Mouse (Mus musculus): ENCODE measurements around the gene Pmf1. TPM values are rescaled to one million over a fixed set of nuclear protein-coding genes. Genes with fewer than 3 reads are reported as not detected.

The Pmf1 gene
- 77.7 and 83.2 TPM in 2 replicates for polyA plus RNA-seq (2015; fragmentation: Nextera tagmentation; extraction: Ambion mirVana)

DNA sequence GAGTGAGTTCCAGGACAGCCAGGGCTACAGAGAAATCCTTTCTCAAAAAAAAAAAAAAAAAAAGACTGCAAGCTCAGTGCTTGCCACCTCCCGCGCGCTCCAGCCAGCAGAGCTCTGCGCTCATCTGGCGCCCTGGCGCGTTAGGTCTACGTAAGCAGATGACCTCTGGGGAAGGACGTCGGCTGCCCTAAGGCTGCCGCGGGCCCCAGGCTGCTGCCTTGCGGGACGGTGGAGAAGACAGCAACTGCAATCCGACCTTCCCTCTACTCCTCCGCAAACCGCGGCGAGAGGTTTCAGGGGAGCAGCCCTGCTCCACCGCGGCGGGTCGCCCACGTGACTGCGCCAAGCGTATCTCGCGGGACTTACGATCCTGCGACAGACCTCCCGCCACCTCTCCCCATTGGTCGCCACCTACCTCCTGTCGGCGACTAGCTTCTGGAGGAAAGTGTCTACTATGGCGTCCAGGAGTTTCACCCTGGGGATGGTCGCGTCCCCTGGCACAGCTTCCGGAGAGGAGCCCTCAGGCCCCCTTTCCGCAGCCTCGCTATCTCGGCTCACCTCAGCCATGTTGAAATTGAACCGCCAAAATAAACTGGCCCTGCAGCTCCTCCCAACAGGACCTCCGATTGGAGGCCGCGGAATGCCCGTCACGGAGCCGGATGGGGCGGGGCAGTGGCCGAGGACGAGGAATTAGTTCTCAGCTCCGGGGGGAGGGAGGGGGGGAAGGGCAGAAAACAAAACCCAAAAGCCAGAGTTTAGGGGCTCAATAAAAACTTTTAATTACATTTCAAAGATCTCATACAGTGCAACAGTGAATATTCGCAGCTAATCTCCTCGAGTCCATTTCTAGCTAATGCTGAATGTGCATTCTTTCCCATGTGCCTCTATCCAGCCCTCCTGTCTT lies at the start of gene Pmf1:
Gene Pmf1, minus strand, starts transcription at position 591 of the 904 bp plus-strand sequence.
- ATAC-seq (ENCODE audit: insufficient read depth) = peak; percentile 91
- no peaks in the 10 kb centered on the region for H3K9me3 ChIP-seq (replicated peaks)
- H3K4me1 ChIP-seq (replicated peaks) = peaks cover 82% of the 10 kb centered on the region
- peak within 1 kb of the TSS; percentile 84 for H3K4me2 ChIP-seq
- H3K27ac ChIP-seq (replicated peaks) = peak within 1 kb of the TSS; percentile 90
- under 1% methylated on average over 54 of the region's 54 CpGs for WGBS (ENCODE audit: insufficient replicate concordance)
- H3K27me3 ChIP-seq = no peaks in the 10 kb centered on the region
- peak within 1 kb of the TSS; percentile 68 for H3K9ac ChIP-seq
- H3K4me3 ChIP-seq (replicated peaks) = peak within 1 kb of the TSS; percentile 74
- H3K36me3 ChIP-seq (replicated peaks) = peaks cover 35% of the 10 kb centered on the region

DNA sequence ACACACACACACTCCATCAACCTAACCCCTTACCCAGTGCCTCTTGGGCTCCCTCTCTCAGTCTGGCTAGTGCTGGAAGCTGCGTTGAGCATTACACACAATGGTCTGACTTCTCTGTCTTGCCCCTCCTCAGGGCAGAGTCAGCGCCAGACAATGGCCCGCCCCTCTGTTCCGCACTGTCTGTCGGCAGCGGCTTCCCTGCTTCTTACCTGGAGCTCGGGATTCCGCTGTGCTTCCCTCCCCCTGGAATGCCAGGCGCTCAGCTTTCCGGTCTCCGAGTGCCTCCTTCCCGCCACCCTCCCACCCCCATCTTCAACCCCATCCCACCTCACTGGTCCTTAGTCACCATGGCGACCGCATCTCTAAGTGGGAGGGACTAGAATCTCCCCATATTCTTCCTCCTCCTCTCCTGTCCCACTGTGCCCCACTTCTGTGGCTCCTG lies 48.7 kb upstream of the Pmf1 start:
- Histone ChIP-seq H3K4me2 (no peak overlapping the region), H3K4me1 (replicated peaks) (peaks cover 33% of the 10 kb centered on the region), H3K4me3 (replicated peaks) (no peak overlapping the region), H3K9me3 (replicated peaks) (no peaks in the 10 kb centered on the region), H3K9ac (no peak overlapping the region), H3K36me3 (replicated peaks) (no peaks in the 10 kb centered on the region), H3K27me3 (peaks cover 66% of the 10 kb centered on the region), H3K27ac (replicated peaks) (no peak overlapping the region)
- WGBS (ENCODE audit: insufficient replicate concordance) = 4% methylated on average over 14 of the region's 14 CpGs
- ATAC-seq (ENCODE audit: insufficient read depth) = no peak

DNA sequence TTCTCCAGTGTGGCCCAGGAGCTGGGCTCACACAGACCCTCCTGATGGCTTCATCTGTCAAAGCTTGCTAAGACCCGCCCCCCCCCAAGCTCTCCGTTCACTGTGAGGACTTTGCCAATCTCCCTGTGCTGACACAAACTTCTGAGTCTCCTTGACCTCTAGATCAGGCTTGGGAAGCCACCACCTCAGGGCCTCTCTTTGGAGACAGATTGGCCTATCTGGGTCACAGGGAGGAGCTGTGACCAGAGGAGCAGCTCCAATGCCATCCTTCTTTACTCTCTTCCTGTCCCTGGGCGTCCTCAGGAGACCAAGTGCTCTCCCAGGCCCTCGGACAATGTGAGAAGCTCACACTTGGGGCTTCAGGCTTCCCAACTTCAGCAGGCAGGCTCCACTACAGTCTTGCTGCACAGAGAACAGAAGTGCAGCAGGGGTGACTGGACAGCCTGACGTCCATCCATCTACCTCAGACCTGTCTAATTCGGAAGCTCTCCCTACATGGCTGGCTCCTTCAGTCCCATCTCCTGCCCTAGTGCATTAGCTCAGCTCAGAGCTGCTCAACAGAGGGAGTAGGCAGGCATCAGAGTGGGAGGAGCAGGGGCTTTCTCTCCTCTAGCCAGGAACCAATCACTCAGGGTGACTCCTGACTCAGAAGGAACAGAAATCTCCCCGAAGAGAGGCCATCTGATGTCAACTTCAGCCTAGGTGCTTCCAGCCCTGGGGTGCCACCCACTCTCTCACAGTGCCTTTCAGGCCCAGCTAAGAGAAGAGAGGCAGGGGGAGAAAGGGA lies 46.8 kb upstream of the Pmf1 start:
- Histone ChIP-seq H3K27ac (replicated peaks) (0 out of 2 replicates have a peak overlapping the region, but pooled peaks have one; percentile 38), H3K36me3 (replicated peaks) (no peaks in the 10 kb centered on the region), H3K9ac (no peak overlapping the region), H3K4me3 (replicated peaks) (no peak overlapping the region), H3K27me3 (peaks cover 79% of the 10 kb centered on the region), H3K9me3 (replicated peaks) (no peaks in the 10 kb centered on the region), H3K4me2 (no peak overlapping the region), H3K4me1 (replicated peaks) (peaks cover 43% of the 10 kb centered on the region)
- whole genome bisulfite sequencing (ENCODE audit: insufficient replicate concordance) = 52% methylated on average over 7 of the region's 7 CpGs
- ATAC-seq (ENCODE audit: insufficient read depth) = no peak

DNA sequence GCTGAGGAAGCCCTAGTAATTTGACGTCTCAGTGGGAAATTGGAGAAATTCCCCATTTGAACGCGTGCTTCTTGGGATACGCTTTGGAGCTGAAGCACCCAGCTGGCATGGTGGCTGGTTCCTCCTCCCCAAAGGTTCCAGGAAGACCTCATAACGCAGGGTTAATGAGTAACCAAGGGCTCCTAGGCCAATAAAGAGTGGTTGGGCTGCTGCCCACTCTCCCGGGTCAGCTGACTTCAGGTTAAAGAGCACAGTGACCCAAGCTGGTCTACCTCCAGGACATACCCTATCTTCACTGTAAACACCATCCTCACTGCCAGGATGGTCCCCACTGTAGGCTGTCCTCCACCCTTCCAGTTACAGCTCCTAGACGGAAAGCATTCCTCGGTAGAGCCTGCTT lies 46.2 kb upstream of the Pmf1 start:
- Histone ChIP-seq H3K9ac (0 out of 2 replicates have a peak overlapping the region, but pooled peaks have one; percentile 4), H3K4me3 (replicated peaks) (peak overlapping the region; percentile 38), H3K9me3 (replicated peaks) (no peaks in the 10 kb centered on the region), H3K36me3 (replicated peaks) (no peaks in the 10 kb centered on the region; the same call in 1 of the 2 replicates), H3K27me3 (peaks cover 77% of the 10 kb centered on the region), H3K4me1 (replicated peaks) (peaks cover 43% of the 10 kb centered on the region), H3K27ac (replicated peaks) (peak overlapping the region; percentile 70), H3K4me2 (peak overlapping the region; percentile 53)
- peak; percentile 60 for ATAC-seq (ENCODE audit: insufficient read depth)
- WGBS (ENCODE audit: insufficient replicate concordance) = 60% methylated on average over 8 of the region's 8 CpGs

DNA sequence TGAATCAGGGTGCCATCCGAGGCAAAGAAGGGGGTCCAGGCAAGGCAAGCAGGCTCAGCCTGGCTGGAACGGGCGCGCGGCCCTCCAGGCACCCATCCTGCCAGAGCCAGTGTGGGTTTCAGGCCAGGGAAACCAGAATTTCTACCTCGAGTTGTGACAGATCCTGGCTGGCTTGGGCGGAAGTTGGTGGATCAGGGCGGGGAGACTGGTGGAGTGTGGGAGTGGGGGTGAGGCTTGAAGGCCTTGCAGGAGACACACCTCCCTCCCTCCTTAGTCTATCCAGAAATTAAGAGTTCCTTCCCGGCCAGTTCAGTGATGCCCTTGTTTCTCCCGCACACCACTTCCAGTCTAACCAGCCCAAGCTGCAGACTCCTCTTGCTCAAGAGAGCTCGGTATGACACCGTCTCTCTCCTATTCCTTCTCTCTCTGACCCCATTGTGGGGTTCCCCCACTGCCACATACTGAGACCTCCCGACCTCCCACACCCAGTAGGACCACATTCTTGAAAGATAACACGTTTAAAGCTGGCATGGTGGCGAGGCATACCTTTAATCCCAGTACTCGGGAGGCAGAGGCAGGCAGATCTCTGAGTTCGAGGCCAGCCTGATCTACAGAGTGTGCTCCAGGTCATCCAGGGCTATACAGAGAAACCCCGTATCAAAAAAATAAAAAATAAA lies 45.6 kb upstream of the Pmf1 start:
- Histone ChIP-seq H3K9me3 (replicated peaks) (no peaks in the 10 kb centered on the region), H3K4me2 (peak overlapping the region; percentile 53), H3K4me1 (replicated peaks) (peaks cover 43% of the 10 kb centered on the region), H3K4me3 (replicated peaks) (peak overlapping the region; percentile 38), H3K27me3 (peaks cover 77% of the 10 kb centered on the region), H3K27ac (replicated peaks) (peak overlapping the region; percentile 70), H3K9ac (0 out of 2 replicates have a peak overlapping the region, but pooled peaks have one; percentile 4), H3K36me3 (replicated peaks) (no peaks in the 10 kb centered on the region; the same call in 1 of the 2 replicates)
- WGBS (ENCODE audit: insufficient replicate concordance) = 59% methylated on average over 18 of the region's 18 CpGs
- ATAC-seq (ENCODE audit: insufficient read depth) = 0 out of 2 replicates have a peak, but pooled peaks have one; percentile 25

DNA sequence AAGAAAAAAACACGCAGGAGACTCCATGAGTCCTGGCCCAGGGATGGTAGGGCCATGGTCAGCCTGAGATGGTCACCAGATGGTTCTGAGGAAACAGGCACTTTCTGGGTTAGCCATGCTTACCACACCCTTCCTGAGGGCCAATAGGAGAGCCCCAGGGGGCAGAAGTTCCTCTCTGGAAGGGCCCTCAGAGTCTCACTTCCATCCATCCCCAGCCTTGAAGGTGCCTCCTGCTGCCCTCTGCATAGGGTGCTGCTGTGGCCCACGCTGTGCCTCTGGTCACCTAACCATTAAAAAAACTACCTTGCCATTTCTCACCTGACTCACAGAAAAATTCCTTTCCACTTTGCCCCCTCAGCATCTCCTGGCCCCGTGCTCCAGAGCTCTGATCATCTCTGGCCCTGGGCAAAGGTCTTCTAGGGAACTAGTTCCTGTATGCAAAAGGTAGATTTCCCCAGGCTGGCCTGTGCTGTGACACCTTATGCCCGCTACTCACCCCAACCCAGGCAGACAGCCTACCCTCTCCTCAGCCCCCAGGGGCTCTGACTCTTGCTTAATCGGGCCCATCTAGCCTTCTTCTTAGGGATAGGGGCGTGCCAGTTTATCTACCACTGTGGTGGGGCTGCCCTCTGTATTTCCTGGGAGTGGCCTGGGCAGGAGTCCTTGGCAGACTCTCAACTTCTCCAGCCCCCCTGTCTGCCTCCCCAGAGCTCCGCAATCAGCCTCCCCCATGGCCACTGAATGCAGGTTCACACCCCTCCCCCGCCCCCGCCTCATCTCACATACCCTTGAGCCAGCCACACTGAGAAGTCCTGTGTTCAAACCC lies 44.8 kb upstream of the Pmf1 start:
- H3K9me3 ChIP-seq (replicated peaks) = no peaks in the 10 kb centered on the region
- peak overlapping the region; percentile 38 for H3K4me3 ChIP-seq (replicated peaks)
- ATAC-seq (ENCODE audit: insufficient read depth) = peak; percentile 17
- peaks cover 43% of the 10 kb centered on the region for H3K4me1 ChIP-seq (replicated peaks)
- no peaks in the 10 kb centered on the region; the same call in 1 of the 2 replicates for H3K36me3 ChIP-seq (replicated peaks)
- no peak overlapping the region for H3K9ac ChIP-seq
- WGBS (ENCODE audit: insufficient replicate concordance) = 32% methylated on average over 9 of the region's 9 CpGs
- H3K27ac ChIP-seq (replicated peaks) = peak overlapping the region; percentile 70
- H3K4me2 ChIP-seq = peak overlapping the region; percentile 53
- H3K27me3 ChIP-seq = peaks cover 77% of the 10 kb centered on the region

DNA sequence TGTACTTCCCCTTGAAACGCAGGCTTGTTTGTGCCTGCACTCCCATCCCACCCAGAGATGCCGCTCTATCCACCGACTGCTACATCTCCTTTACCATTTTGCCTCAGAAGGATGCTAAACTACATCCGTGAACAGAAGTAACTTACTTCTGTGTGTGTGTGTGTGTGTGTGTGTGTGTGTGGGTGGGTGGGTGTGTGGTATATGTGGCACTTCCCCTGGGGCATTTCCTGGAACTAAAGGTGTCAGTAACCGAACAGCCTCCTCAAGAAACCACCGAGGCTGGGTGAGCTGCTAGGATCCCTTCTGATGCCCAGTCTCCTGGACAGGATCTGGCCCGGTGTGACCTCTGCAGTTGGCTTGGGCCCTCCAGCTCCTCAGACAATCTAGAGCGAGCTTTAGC lies 43.9 kb upstream of the Pmf1 start:
- 40% methylated on average over 8 of the region's 8 CpGs for WGBS (ENCODE audit: insufficient replicate concordance)
- Histone ChIP-seq H3K36me3 (replicated peaks) (no peaks in the 10 kb centered on the region; the same call in 1 of the 2 replicates), H3K4me1 (replicated peaks) (peaks cover 48% of the 10 kb centered on the region), H3K4me2 (peak overlapping the region; percentile 53; the same call in 1 of the 2 replicates), H3K27me3 (peaks cover 79% of the 10 kb centered on the region), H3K4me3 (replicated peaks) (no peak overlapping the region), H3K9me3 (replicated peaks) (no peaks in the 10 kb centered on the region), H3K27ac (replicated peaks) (no peak overlapping the region; the same call in 1 of the 2 replicates), H3K9ac (no peak overlapping the region)
- ATAC-seq (ENCODE audit: insufficient read depth) = no peak

DNA sequence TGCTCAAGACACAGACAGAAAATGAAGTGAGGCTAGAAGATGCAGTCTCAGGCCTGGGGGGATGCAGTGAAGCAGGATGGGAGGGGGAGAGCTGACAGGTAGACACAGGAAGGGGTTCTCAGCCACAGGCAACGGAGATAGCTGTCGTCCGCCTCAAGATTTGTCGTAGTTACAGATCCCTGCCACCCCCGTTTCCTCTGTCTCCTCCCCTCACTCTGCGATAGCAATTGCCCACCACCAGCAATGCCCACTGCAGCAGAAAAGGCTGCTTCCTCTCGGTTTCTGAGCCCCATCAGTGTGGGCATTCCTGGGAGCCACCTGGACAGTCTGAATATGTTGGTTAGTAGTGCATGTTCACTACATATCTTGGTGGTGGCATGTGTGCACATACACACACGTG lies 43.2 kb upstream of the Pmf1 start:
- Histone ChIP-seq H3K27ac (replicated peaks) (no peak overlapping the region), H3K4me1 (replicated peaks) (peaks cover 46% of the 10 kb centered on the region), H3K4me2 (no peak overlapping the region), H3K27me3 (peaks cover 76% of the 10 kb centered on the region), H3K4me3 (replicated peaks) (no peak overlapping the region), H3K9ac (no peak overlapping the region), H3K9me3 (replicated peaks) (no peaks in the 10 kb centered on the region), H3K36me3 (replicated peaks) (no peaks in the 10 kb centered on the region; the same call in 1 of the 2 replicates)
- ATAC-seq (ENCODE audit: insufficient read depth) = no peak
- 18% methylated on average over 8 of the region's 8 CpGs for WGBS (ENCODE audit: insufficient replicate concordance)

DNA sequence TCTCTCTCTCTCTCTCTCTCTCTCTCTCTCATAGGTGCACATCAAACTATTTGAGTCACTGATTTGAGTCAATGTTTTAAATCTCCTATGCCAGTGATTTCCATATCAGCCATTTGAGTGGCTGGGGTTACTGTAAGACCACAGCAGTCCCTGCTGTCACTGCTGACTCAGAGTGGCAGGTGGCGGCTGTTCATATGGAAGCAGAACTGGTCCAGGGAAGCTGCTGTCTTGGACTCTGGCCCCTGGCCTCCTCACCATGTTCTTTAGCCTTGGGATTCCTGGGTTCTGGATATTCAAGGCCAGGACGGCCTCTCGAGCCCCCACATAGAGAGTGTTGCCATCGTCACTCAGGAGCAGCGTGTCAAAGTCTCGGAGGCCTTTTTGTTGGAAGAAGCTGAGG lies 42.6 kb upstream of the Pmf1 start:
- Histone ChIP-seq H3K4me1 (replicated peaks) (peaks cover 52% of the 10 kb centered on the region), H3K27me3 (peaks cover 71% of the 10 kb centered on the region), H3K9me3 (replicated peaks) (no peaks in the 10 kb centered on the region), H3K27ac (replicated peaks) (no peak overlapping the region), H3K36me3 (replicated peaks) (peaks cover 2% of the 10 kb centered on the region; the same call in 1 of the 2 replicates), H3K9ac (no peak overlapping the region), H3K4me3 (replicated peaks) (no peak overlapping the region), H3K4me2 (no peak overlapping the region)
- no peak for ATAC-seq (ENCODE audit: insufficient read depth)
- WGBS (ENCODE audit: insufficient replicate concordance) = 73% methylated on average over 6 of the region's 6 CpGs

DNA sequence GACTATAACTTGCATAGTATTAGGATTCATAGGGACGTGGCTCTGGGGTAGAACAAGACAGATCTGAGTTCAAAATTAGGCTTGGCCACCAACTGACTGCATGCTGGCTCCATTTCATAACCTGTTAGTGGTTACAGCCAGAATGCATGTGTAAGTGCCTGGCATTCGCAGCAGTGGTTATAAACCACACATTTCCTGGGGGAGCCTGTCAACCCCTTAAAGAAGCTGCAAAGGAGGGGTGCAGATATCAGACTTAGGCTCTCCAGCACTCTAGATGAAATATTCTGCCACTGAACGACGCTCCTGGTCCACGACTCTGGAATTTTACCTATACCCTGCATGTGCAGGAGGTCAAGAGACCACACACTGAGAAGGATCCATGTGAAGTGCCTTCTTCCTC lies 42.1 kb upstream of the Pmf1 start:
- ATAC-seq (ENCODE audit: insufficient read depth) = no peak
- H3K27me3 ChIP-seq = peaks cover 67% of the 10 kb centered on the region
- no peak overlapping the region for H3K4me3 ChIP-seq (replicated peaks)
- 48% methylated on average over 5 of the region's 5 CpGs for WGBS (ENCODE audit: insufficient replicate concordance)
- H3K27ac ChIP-seq (replicated peaks) = no peak overlapping the region
- H3K9me3 ChIP-seq (replicated peaks) = no peaks in the 10 kb centered on the region
- H3K36me3 ChIP-seq (replicated peaks) = peaks cover 3% of the 10 kb centered on the region; the same call in 1 of the 2 replicates
- no peak overlapping the region for H3K9ac ChIP-seq
- H3K4me1 ChIP-seq (replicated peaks) = peaks cover 50% of the 10 kb centered on the region
- H3K4me2 ChIP-seq = no peak overlapping the region

Data from liver, embryonic 15.5 days (tissue).